In genomic region chr16:14162988-14163416, GRCm38 (mm10) we compare ENCODE assay signal across 8 mouse cellular contexts. TPM values are rescaled to one million over a fixed set of nuclear protein-coding genes. Genes with fewer than 3 reads are reported as not detected.
DNase-seq lines count a peak whose midpoint lies in the region; ATAC-seq and TF ChIP-seq lines count a peak whose summit lies in the region.

Gene Nde1, plus strand, starts transcription at chr16:14163275.
Gene Marf1, minus strand, starts transcription at chr16:14163351.

- H3K9me3 ChIP-seq in G1E (replicated peaks), result no peaks in the 10 kb centered on the region
- H3K9me3 ChIP-seq in forebrain, embryonic 15.5 days, result no peaks in the 10 kb centered on the region
- no peaks in the 10 kb centered on the region for H3K9me3 ChIP-seq in liver, postnatal 0 days (ENCODE audit: low read length)
- no peaks in the 10 kb centered on the region for H3K9me3 ChIP-seq in neural tube, embryonic 13.5 days

- intact Hi-C loops in heart, postnatal 14 days (cut with DNase I), result loop anchor here (5.0 to 10.0 kb wide), 2 partner anchors 258 to 346 kb away; partner anchors contain the start of genes Mpv17l, Ntan1 and Pdxdc1

- ATAC-seq in G1E (ENCODE audit: extremely low read depth, insufficient number of reproducible peaks, low FRiP score, poor library complexity, severe bottlenecking), result peak; percentile 69
- peak; percentile 78 for ATAC-seq in forebrain, embryonic 15.5 days (replicated peaks)
- ATAC-seq in liver, postnatal 0 days, result peak; percentile 81
- peak; percentile 51 for ATAC-seq in neural tube, embryonic 13.5 days (ENCODE audit: low read depth)

- no peak for TF ChIP-seq CTCF in G1E (IDR thresholded peaks at IDR 0.05; ENCODE audit: low read depth, low read length)
- TF ChIP-seq CTCF in liver, postnatal 0 days (IDR thresholded peaks at IDR 0.05; ENCODE audit: low read depth), result no peak
- TF ChIP-seq CTCF in testis, adult 2 months (IDR thresholded peaks at IDR 0.05; ENCODE audit: control insufficient read depth, insufficient read depth, insufficient replicate concordance, low read depth, low read length), result no peak

- peak; percentile 99 for DNase-seq in G1E (ENCODE audit: low spot score)
- DNase-seq in cerebellum, adult 11-12 months, result peak; percentile 69
- DNase-seq in heart, postnatal 14 days, result peak; percentile 93 to 94
- DNase-seq in large intestine, adult 2 months (ENCODE audit: low read depth, low spot score), result peak; percentile 87
- peak; percentile 95 for DNase-seq in liver, postnatal 0 days

- peak within 1 kb of the TSS; percentile 66 for H3K9ac ChIP-seq in forebrain, embryonic 15.5 days (replicated peaks)
- peak within 1 kb of the TSS; percentile 79 for H3K9ac ChIP-seq in liver, postnatal 0 days (replicated peaks)
- H3K9ac ChIP-seq in neural tube, embryonic 13.5 days, result peak within 1 kb of the TSS; percentile 83

- peak within 1 kb of the TSS; percentile 67 for H3K27ac ChIP-seq in forebrain, embryonic 15.5 days (replicated peaks)
- H3K27ac ChIP-seq in liver, postnatal 0 days (ENCODE audit: low read depth), result peak within 1 kb of the TSS; percentile 86
- H3K27ac ChIP-seq in neural tube, embryonic 13.5 days (replicated peaks), result peak within 1 kb of the TSS; percentile 70
- H3K27ac ChIP-seq in testis, adult 2 months (ENCODE audit: control insufficient read depth, insufficient read depth, low read depth, low read length), result peak within 1 kb of the TSS; percentile 76

- under 1% methylated on average over 43 of the region's 43 CpGs for WGBS in forebrain, embryonic 15.5 days
- under 1% methylated on average over 43 of the region's 43 CpGs for WGBS in large intestine, adult 2 months
- WGBS in liver, postnatal 0 days (ENCODE audit: insufficient replicate concordance), result 2% methylated on average over 40 of the region's 43 CpGs
- WGBS in neural tube, embryonic 13.5 days, result under 1% methylated on average over 40 of the region's 43 CpGs

- peaks cover 57% of the 10 kb centered on the region for H3K4me1 ChIP-seq in G1E (ENCODE audit: insufficient read depth, low read depth, low read length)
- peaks cover 33% of the 10 kb centered on the region for H3K4me1 ChIP-seq in forebrain, embryonic 15.5 days
- H3K4me1 ChIP-seq in liver, postnatal 0 days (ENCODE audit: insufficient read depth), result peaks cover 32% of the 10 kb centered on the region
- H3K4me1 ChIP-seq in neural tube, embryonic 13.5 days (replicated peaks), result peaks cover 27% of the 10 kb centered on the region
- peaks cover 2% of the 10 kb centered on the region for H3K4me1 ChIP-seq in testis, adult 2 months (ENCODE audit: control insufficient read depth, insufficient read depth, low read length)

- peak within 1 kb of the TSS; percentile 79 for H3K4me3 ChIP-seq in G1E (ENCODE audit: low read depth, low read length)
- H3K4me3 ChIP-seq in forebrain, embryonic 15.5 days, result peak within 1 kb of the TSS; percentile 62
- peak within 1 kb of the TSS; percentile 63 for H3K4me3 ChIP-seq in liver, postnatal 0 days (ENCODE audit: low read depth, low read length)
- peak within 1 kb of the TSS; percentile 67 for H3K4me3 ChIP-seq in neural tube, embryonic 13.5 days
- H3K4me3 ChIP-seq in testis, adult 2 months (ENCODE audit: control insufficient read depth, low read depth, low read length), result peak within 1 kb of the TSS; percentile 88

- H3K36me3 ChIP-seq in G1E (replicated peaks), result peaks cover 23% of the 10 kb centered on the region
- H3K36me3 ChIP-seq in forebrain, embryonic 15.5 days, result no peaks in the 10 kb centered on the region
- H3K36me3 ChIP-seq in liver, postnatal 0 days (replicated peaks; ENCODE audit: insufficient read depth, low read length), result peaks cover 7% of the 10 kb centered on the region
- H3K36me3 ChIP-seq in neural tube, embryonic 13.5 days, result no peaks in the 10 kb centered on the region
- no peaks in the 10 kb centered on the region for H3K36me3 ChIP-seq in testis, adult 2 months (ENCODE audit: control insufficient read depth, insufficient read depth, low read length)

- no peaks in the 10 kb centered on the region for H3K27me3 ChIP-seq in G1E (ENCODE audit: insufficient read depth, low read length)
- H3K27me3 ChIP-seq in forebrain, embryonic 15.5 days, result no peaks in the 10 kb centered on the region
- H3K27me3 ChIP-seq in liver, postnatal 0 days (ENCODE audit: insufficient read depth, low read length), result no peaks in the 10 kb centered on the region
- no peaks in the 10 kb centered on the region for H3K27me3 ChIP-seq in neural tube, embryonic 13.5 days
- no peaks in the 10 kb centered on the region for H3K27me3 ChIP-seq in testis, adult 2 months (ENCODE audit: control insufficient read depth, insufficient read depth, low read length)

- H3K4me2 ChIP-seq in forebrain, embryonic 15.5 days (replicated peaks), result peak within 1 kb of the TSS; percentile 84
- H3K4me2 ChIP-seq in liver, postnatal 0 days (ENCODE audit: low read depth, low read length), result peak within 1 kb of the TSS; percentile 77
- peak within 1 kb of the TSS; percentile 82 for H3K4me2 ChIP-seq in neural tube, embryonic 13.5 days

- no peak for TF ChIP-seq EP300 in liver, postnatal 0 days (IDR thresholded peaks at IDR 0.05; ENCODE audit: low read depth)

- peak; percentile 70 for TF ChIP-seq POLR2A in testis, adult 2 months (IDR thresholded peaks at IDR 0.05; ENCODE audit: control insufficient read depth, low read depth, low read length)

RNA-seq across cellular contexts. Expression of gene Nde1, which starts in this region (rescaled TPM):
- total RNA-seq in G1E (2014; fragmentation: Nextera tagmentation), result 53.4 and 85.9 TPM in 2 replicates
- 57.7 and 58.2 TPM in 2 replicates for total RNA-seq in G1E (2017)
- 51.1 and 54.6 TPM in 2 replicates for polyA plus RNA-seq in G1E (2012)
- 60.7 and 69.1 TPM in 2 replicates for polyA plus RNA-seq in forebrain, embryonic 15.5 days (2015; fragmentation: Nextera tagmentation; extraction: Ambion mirVana)
- 10 to 100 TPM; 31.6 to 32.1 TPM for total RNA-seq in heart, postnatal 14 days (2021)
- 24.7 and 29.1 TPM in 2 replicates for polyA plus RNA-seq in large intestine, adult 2 months (2012; rRNA removed)
- 24.9 and 28.1 TPM in 2 replicates for polyA plus RNA-seq in liver, postnatal 0 days (2015; fragmentation: Nextera tagmentation; extraction: Ambion mirVana)
- polyA plus RNA-seq in neural tube, embryonic 13.5 days (2015; fragmentation: Nextera tagmentation; extraction: Ambion mirVana), result 33.4 and 37.7 TPM in 2 replicates
- 11.9 and 12.9 TPM in 2 replicates for polyA plus RNA-seq in testis, adult 2 months (2012; rRNA removed)

RNA-seq across cellular contexts. Expression of gene Marf1, which starts in this region (rescaled TPM):
- total RNA-seq in G1E (2014; fragmentation: Nextera tagmentation), result 71.2 and 75.4 TPM in 2 replicates
- total RNA-seq in G1E (2017), result 28.5 and 32.3 TPM in 2 replicates
- 1.8 and 3.3 TPM in 2 replicates for polyA plus RNA-seq in G1E (2012)
- polyA plus RNA-seq in forebrain, embryonic 15.5 days (2015; fragmentation: Nextera tagmentation; extraction: Ambion mirVana), result 17.0 and 18.9 TPM in 2 replicates
- total RNA-seq in heart, postnatal 14 days (2021), result 10 to 100 TPM; 28.9 to 29.5 TPM
- 8.3 and 14.3 TPM in 2 replicates for polyA plus RNA-seq in large intestine, adult 2 months (2012; rRNA removed)
- polyA plus RNA-seq in liver, postnatal 0 days (2015; fragmentation: Nextera tagmentation; extraction: Ambion mirVana), result 6.1 TPM in 2 replicates
- 16.0 and 17.0 TPM in 2 replicates for polyA plus RNA-seq in neural tube, embryonic 13.5 days (2015; fragmentation: Nextera tagmentation; extraction: Ambion mirVana)
- 9.4 and 10.5 TPM in 2 replicates for polyA plus RNA-seq in testis, adult 2 months (2012; rRNA removed)

Comparison
In these comparisons a context has a peak if more than half of its experiments do, and no peak if none do; other contexts are left out.
1. Peak in every context shown above with its lines: DNase-seq, ATAC-seq, H3K4me3 ChIP-seq and H3K27ac ChIP-seq.